Comparison of ENCODE assay signal across 8 mouse cellular contexts in genomic region chr10:28073991-28074652, GRCm38 (mm10). TPM values are rescaled to one million over a fixed set of nuclear protein-coding genes. Genes with fewer than 3 reads are reported as not detected.
DNase-seq lines count a peak whose midpoint lies in the region; ATAC-seq and TF ChIP-seq lines count a peak whose summit lies in the region.

No protein-coding gene starts in this region.

- TF ChIP-seq CTCF in liver, adult 2 months (IDR thresholded peaks at IDR 0.05; ENCODE audit: low read depth, low read length) = no peak

- H3K4me1 ChIP-seq in erythroblast, embryonic 14.5 days (ENCODE audit: control insufficient read depth) = no peaks in the 10 kb centered on the region
- H3K4me1 ChIP-seq in intestine, embryonic 16.5 days (ENCODE audit: control insufficient read depth, insufficient read depth, low read length) = peaks cover 4% of the 10 kb centered on the region; the same call in 1 of the 2 replicates
- H3K4me1 ChIP-seq in liver, adult 2 months (ENCODE audit: control insufficient read depth, insufficient read depth, low read length) = peaks cover 5% of the 10 kb centered on the region
- peaks cover 27% of the 10 kb centered on the region; the same call in 1 of the 2 replicates for H3K4me1 ChIP-seq in neural tube, embryonic 13.5 days (replicated peaks)

- H3K4me3 ChIP-seq in erythroblast, embryonic 14.5 days (replicated peaks) = peak overlapping the region; percentile 54
- H3K4me3 ChIP-seq in intestine, embryonic 16.5 days (ENCODE audit: low read length) = peak overlapping the region; percentile 86
- peak overlapping the region; percentile 91 for H3K4me3 ChIP-seq in liver, adult 2 months (ENCODE audit: insufficient read depth, low read depth, low read length)
- H3K4me3 ChIP-seq in neural tube, embryonic 13.5 days = peak overlapping the region; percentile 68

- no peak for TF ChIP-seq POLR2A in liver, adult 2 months (IDR thresholded peaks at IDR 0.05; ENCODE audit: extremely low read depth, insufficient read depth, low read length)

- H3K27ac ChIP-seq in intestine, embryonic 16.5 days (ENCODE audit: low read length) = peak overlapping the region; percentile 90
- peak overlapping the region; percentile 94 for H3K27ac ChIP-seq in liver, adult 2 months (replicated peaks; ENCODE audit: insufficient read depth, low read depth, low read length)
- peak overlapping the region; percentile 92 for H3K27ac ChIP-seq in neural tube, embryonic 13.5 days (replicated peaks)

- peak overlapping the region; percentile 63 for H3K4me2 ChIP-seq in intestine, embryonic 16.5 days (ENCODE audit: low read depth, low read length)
- H3K4me2 ChIP-seq in neural tube, embryonic 13.5 days = peak overlapping the region; percentile 78

- no peaks in the 10 kb centered on the region for H3K9me3 ChIP-seq in erythroblast, embryonic 14.5 days (ENCODE audit: control insufficient read depth, low read length)
- no peaks in the 10 kb centered on the region for H3K9me3 ChIP-seq in intestine, embryonic 16.5 days (ENCODE audit: control insufficient read depth, low read length)
- H3K9me3 ChIP-seq in neural tube, embryonic 13.5 days = no peaks in the 10 kb centered on the region

- no peak for ATAC-seq in erythroblast, adult 5-6 weeks (replicated peaks; ENCODE audit: low FRiP score, poor library complexity, severe bottlenecking)
- ATAC-seq in intestine, embryonic 16.5 days = peak; percentile 71
- peak; percentile 17 for ATAC-seq in neural tube, embryonic 13.5 days (ENCODE audit: low read depth)

- no peaks in the 10 kb centered on the region for H3K36me3 ChIP-seq in erythroblast, embryonic 14.5 days (ENCODE audit: control insufficient read depth)
- H3K36me3 ChIP-seq in intestine, embryonic 16.5 days (ENCODE audit: control insufficient read depth, insufficient read depth, low read length) = no peaks in the 10 kb centered on the region
- H3K36me3 ChIP-seq in liver, adult 2 months (ENCODE audit: control insufficient read depth, insufficient read depth, low read length) = no peaks in the 10 kb centered on the region
- no peaks in the 10 kb centered on the region for H3K36me3 ChIP-seq in neural tube, embryonic 13.5 days

- DNase-seq in urinary bladder, postnatal 14 days (ENCODE audit: low spot score) = peak; percentile 22
- DNase-seq in urinary bladder, postnatal 10 days (ENCODE audit: low spot score) = no peak
- DNase-seq in liver, adult 2 months (ENCODE audit: extremely low read depth, low read depth, low spot score) = peak; percentile 67
- no peak for DNase-seq in spleen, adult 18-20 months

- peaks cover 30% of the 10 kb centered on the region for H3K27me3 ChIP-seq in erythroblast, embryonic 14.5 days (ENCODE audit: control insufficient read depth)
- no peaks in the 10 kb centered on the region for H3K27me3 ChIP-seq in intestine, embryonic 16.5 days (replicated peaks; ENCODE audit: control insufficient read depth, insufficient read depth, low read length)
- H3K27me3 ChIP-seq in liver, adult 2 months (ENCODE audit: control insufficient read depth, insufficient read depth, low read length) = no peaks in the 10 kb centered on the region
- no peaks in the 10 kb centered on the region for H3K27me3 ChIP-seq in neural tube, embryonic 13.5 days

- under 1% methylated on average over 26 of the region's 26 CpGs for WGBS in intestine, embryonic 16.5 days
- 0% methylated on average over 26 of the region's 26 CpGs for WGBS in liver, adult 2 months
- WGBS in neural tube, embryonic 13.5 days = under 1% methylated on average over 26 of the region's 26 CpGs

- H3K9ac ChIP-seq in intestine, embryonic 16.5 days (ENCODE audit: low read depth, low read length) = peak overlapping the region; percentile 81
- H3K9ac ChIP-seq in liver, adult 2 months (ENCODE audit: low read depth, low read length) = peak overlapping the region; percentile 96
- peak overlapping the region; percentile 89 for H3K9ac ChIP-seq in neural tube, embryonic 13.5 days

- H3K79me2 ChIP-seq in liver, adult 2 months (ENCODE audit: control insufficient read depth, insufficient read depth, low read length) = peaks cover 8% of the 10 kb centered on the region

RNA-seq across cellular contexts. Expression of gene Ptprk, which starts 0.5 kb away (rescaled TPM):
- 0.01 and 0.03 TPM in 2 replicates for polyA plus RNA-seq in erythroblast, embryonic 14.5 days (2012)
- not detected in 2 replicates for total RNA-seq in erythroblast, adult 5-6 weeks (2015; ENCODE audit: low replicate concordance)
- 0.70 TPM in 1 of 2 replicates, not detected in the other for total RNA-seq in erythroblast, adult 5-6 weeks (2017; ENCODE audit: low replicate concordance)
- polyA plus RNA-seq in intestine, embryonic 16.5 days (2015; fragmentation: Nextera tagmentation; extraction: Ambion mirVana) = 34.6 and 36.7 TPM in 2 replicates
- 47.5 and 62.8 TPM in 2 replicates for total RNA-seq in liver, adult 2 months (2014; rRNA removed)
- 20.5 and 23.2 TPM in 2 replicates for polyA plus RNA-seq in liver, adult 2 months (2012; rRNA removed)
- polyA plus RNA-seq in neural tube, embryonic 13.5 days (2015; fragmentation: Nextera tagmentation; extraction: Ambion mirVana) = 22.4 and 23.5 TPM in 2 replicates

Comparison
In these comparisons a context has a peak if more than half of its experiments do, and no peak if none do; other contexts are left out.
1. DNase-seq: peak in urinary bladder, postnatal 14 days (single experiment) and liver, adult 2 months (single experiment); none in urinary bladder, postnatal 10 days (single experiment) and spleen, adult 18-20 months (0 of 2).
2. RNA of gene Ptprk, which starts 0.5 kb away (polyA plus RNA-seq): 34.6 to 36.7 TPM in intestine, embryonic 16.5 days, 20.5 to 23.2 TPM in liver, adult 2 months and 22.4 to 23.5 TPM in neural tube, embryonic 13.5 days; 0.01 to 0.03 TPM in erythroblast, embryonic 14.5 days; every median in the first group is over 10 times any median in the second.
3. Peak in every context shown above with its lines, with median percentiles within 50 percentile points of each other: H3K4me3 ChIP-seq, H3K27ac ChIP-seq and H3K9ac ChIP-seq.